Mouse (Mus musculus): ENCODE data around the gene Tlr4.
A peak's percentile ranks its signal among the peaks of the same experiment; 100 is the strongest.

Tlr4 gene

GRCm38 (mm10) chr4:66901498-66901897 is 74.1 kb downstream of the Tlr4 start:
- DNase-seq, result no peak

GRCm38 (mm10) chr4:66908376-66908775 is 81.0 kb downstream of the Tlr4 start:
- no peak for DNase-seq

GRCm38 (mm10) chr4:66919630-66920372 is 92.4 kb downstream of the Tlr4 start:
- no peak for DNase-seq

GRCm38 (mm10) chr4:66923616-66924276 is 96.4 kb downstream of the Tlr4 start:
- peak; percentile 55 for DNase-seq

GRCm38 (mm10) chr4:66926066-66926465 is 98.7 kb downstream of the Tlr4 start:
- DNase-seq, result no peak

GRCm38 (mm10) chr4:66927537-66928088 is 100.2 kb downstream of the Tlr4 start:
- DNase-seq, result no peak

GRCm38 (mm10) chr4:66938489-66939061 is 111.2 kb downstream of the Tlr4 start:
- DNase-seq, result no peak

GRCm38 (mm10) chr4:66941894-66942293 is 114.5 kb downstream of the Tlr4 start:
- DNase-seq, result no peak

GRCm38 (mm10) chr4:66943699-66944098 is 116.3 kb downstream of the Tlr4 start:
- DNase-seq, result no peak

- no peak for DNase-seq
These were observed 120.3 kb downstream of the Tlr4 start for GRCm38 (mm10) chr4:66947657-66948056.

- no peak for DNase-seq
These were observed 147.5 kb downstream of the Tlr4 start for GRCm38 (mm10) chr4:66974918-66975317.

All from right cerebral cortex, postnatal 25 days (tissue).